Mouse (Mus musculus) forebrain, embryonic 14.5 days (tissue): ENCODE measurements around the gene Qrich2. TPM values are rescaled to one million over a fixed set of nuclear protein-coding genes. Genes with fewer than 3 reads are reported as not detected.
A peak's percentile ranks its signal among the peaks of the same experiment; 100 is the strongest.

ENCODE experiments used
- ATAC-seq: fragments of 200-750 bp; cut with Nextera tagmentation; 2 replicates; pipeline ENCODE4 v1.8.0; 2017; ENCODE audit warnings: mild to moderate bottlenecking, moderate library complexity
- DNase-seq: peaks from one replicate; pipeline ENCODE4 v3.0.0-alpha.2; 2015; ENCODE audit warnings: low spot score
- H3K27ac ChIP-seq: fragments of 300-500 bp; sonication (generic); 2 replicates; pipeline ENCODE4 v1.5.1; 2014; ENCODE audit warnings: low read depth, mild to moderate bottlenecking, control low read depth, low read length, moderate library complexity
- H3K27me3 ChIP-seq: fragments of 300-500 bp; sonication (generic); replicated peaks from 2 replicates; pipeline ENCODE4 v1.6.1; 2014; ENCODE audit warnings: low read length, control low read depth, mixed read lengths; ENCODE audit not compliant: control insufficient read depth, insufficient read depth
- H3K36me3 ChIP-seq: fragments of 300-500 bp; sonication (generic); 2 replicates; pipeline ENCODE4 v1.6.1; 2014; ENCODE audit warnings: low read length, control low read depth; ENCODE audit not compliant: control insufficient read depth, insufficient read depth
- H3K4me1 ChIP-seq: fragments of 300-500 bp; sonication (generic); 2 replicates; pipeline ENCODE4 v1.6.1; 2014; ENCODE audit warnings: antibody characterized with exemption, low read length, control low read depth; ENCODE audit not compliant: control insufficient read depth, insufficient read depth
- H3K4me2 ChIP-seq: fragments of 300-500 bp; sonication (generic); 2 replicates; pipeline ENCODE4 v1.6.1; 2014; ENCODE audit warnings: mild to moderate bottlenecking, control low read depth, low read length
- H3K4me3 ChIP-seq: fragments of 300-500 bp; sonication (generic); 2 replicates; pipeline ENCODE4 v1.5.1; 2014; ENCODE audit warnings: low read depth, low read length, control low read depth
- H3K9ac ChIP-seq: fragments of 300-500 bp; sonication (generic); 2 replicates; pipeline ENCODE4 v1.6.1; 2014; ENCODE audit warnings: mild to moderate bottlenecking, low read length, control low read depth, moderate library complexity
- H3K9me3 ChIP-seq: fragments of 300-500 bp; sonication (generic); replicated peaks from 2 replicates; pipeline ENCODE4 v1.6.1; 2016; ENCODE audit warnings: low read length, control low read depth, mixed read lengths; ENCODE audit not compliant: control insufficient read depth
- WGBS: fragments of 180-500 bp; shearing (Covaris S2); extraction: QIAGEN DNeasy Blood & Tissue Kit; methylation state at CpG from one replicate; pipeline ENCODE4 v1.1.7; 2014; 5-methylcytosine and 5-hydroxymethylcytosine counted together
- polyA plus RNA-seq: library from polyadenylated mRNA; unstranded; fragments of >200 nt; fragmentation: Nextera tagmentation; extraction: Ambion mirVana; gene quantifications from 2 replicates; pipeline ENCODE4 v1.2.1, GENCODE M21; 2014

Gene Qrich2
- polyA plus RNA-seq, result not detected in 2 replicates

- Histone ChIP-seq H3K27ac (no peak within 1 kb of the TSS), H3K9ac (no peak within 1 kb of the TSS), H3K4me3 (no peak within 1 kb of the TSS), H3K36me3 (peaks cover 17% of the 10 kb centered on the region), H3K4me1 (no peaks in the 10 kb centered on the region), H3K4me2 (no peak within 1 kb of the TSS), H3K9me3 (no peaks in the 10 kb centered on the region), H3K27me3 (no peaks in the 10 kb centered on the region)
- DNase-seq (no peak), ATAC-seq (no peak)
- WGBS, result 71% methylated on average over 20 of the region's 20 CpGs
These were observed at the start of gene Qrich2 for GRCm38 (mm10) chr11:116466141-116466540. Gene Qrich2 (minus strand): TSS chr11:116466241.

- Histone ChIP-seq H3K9ac (no peak overlapping the region), H3K27ac (no peak overlapping the region), H3K9me3 (no peaks in the 10 kb centered on the region), H3K4me3 (no peak overlapping the region), H3K27me3 (no peaks in the 10 kb centered on the region), H3K4me2 (peak overlapping the region; percentile 33), H3K4me1 (no peaks in the 10 kb centered on the region), H3K36me3 (no peaks in the 10 kb centered on the region)
- 12% methylated on average over 24 of the region's 24 CpGs for WGBS
- ATAC-seq, result no peak
- DNase-seq, result no peak
These were observed 49.4 kb upstream of the Qrich2 start for GRCm38 (mm10) chr11:116515330-116516020.

GRCm38 (mm10) chr11:116513531-116514038 is 47.5 kb upstream of the Qrich2 start:
- DNase-seq (no peak), ATAC-seq (no peak)
- no peaks in the 10 kb centered on the region for H3K4me1 ChIP-seq
- WGBS, result 78% methylated on average over 4 of the region's 4 CpGs
- H3K9me3 ChIP-seq, result no peaks in the 10 kb centered on the region
- no peak overlapping the region for H3K4me3 ChIP-seq
- no peak overlapping the region for H3K4me2 ChIP-seq
- H3K9ac ChIP-seq, result no peak overlapping the region
- H3K36me3 ChIP-seq, result no peaks in the 10 kb centered on the region
- H3K27me3 ChIP-seq, result no peaks in the 10 kb centered on the region
- H3K27ac ChIP-seq, result no peak overlapping the region

GRCm38 (mm10) chr11:116512987-116513386 is 46.9 kb upstream of the Qrich2 start:
- Histone ChIP-seq H3K36me3 (no peaks in the 10 kb centered on the region), H3K4me3 (no peak overlapping the region), H3K9me3 (no peaks in the 10 kb centered on the region), H3K4me1 (no peaks in the 10 kb centered on the region), H3K9ac (no peak overlapping the region), H3K27me3 (no peaks in the 10 kb centered on the region), H3K27ac (no peak overlapping the region), H3K4me2 (no peak overlapping the region)
- ATAC-seq (no peak), DNase-seq (no peak)
- WGBS, result 83% methylated on average over 6 of the region's 6 CpGs

GRCm38 (mm10) chr11:116512154-116512553 is 46.1 kb upstream of the Qrich2 start:
- DNase-seq (no peak), ATAC-seq (no peak)
- H3K4me1 ChIP-seq, result no peaks in the 10 kb centered on the region
- WGBS, result 96% methylated on average over 7 of the region's 7 CpGs
- no peaks in the 10 kb centered on the region for H3K36me3 ChIP-seq
- H3K4me2 ChIP-seq, result no peak overlapping the region
- no peaks in the 10 kb centered on the region for H3K27me3 ChIP-seq
- no peak overlapping the region for H3K9ac ChIP-seq
- H3K27ac ChIP-seq, result no peak overlapping the region
- H3K4me3 ChIP-seq, result no peak overlapping the region
- H3K9me3 ChIP-seq, result no peaks in the 10 kb centered on the region

- 76% methylated on average over 7 of the region's 7 CpGs for WGBS
- no peaks in the 10 kb centered on the region for H3K4me1 ChIP-seq
- no peak for ATAC-seq
These were observed 45.3 kb upstream of the Qrich2 start for GRCm38 (mm10) chr11:116511301-116511868.

GRCm38 (mm10) chr11:116508689-116509088 is 42.6 kb upstream of the Qrich2 start:
- Histone ChIP-seq H3K27ac (no peak overlapping the region), H3K9ac (no peak overlapping the region), H3K36me3 (no peaks in the 10 kb centered on the region), H3K4me3 (no peak overlapping the region), H3K27me3 (no peaks in the 10 kb centered on the region), H3K4me1 (no peaks in the 10 kb centered on the region), H3K4me2 (no peak overlapping the region), H3K9me3 (no peaks in the 10 kb centered on the region)
- no peak for ATAC-seq
- DNase-seq, result no peak
- 75% methylated on average over 2 of the region's 2 CpGs for WGBS

More at GRCm38 (mm10) chr11:116511301-116511868, 45.3 kb upstream of the Qrich2 start:
- Histone ChIP-seq H3K27ac (no peak overlapping the region), H3K4me2 (no peak overlapping the region), H3K9me3 (no peaks in the 10 kb centered on the region), H3K4me3 (no peak overlapping the region), H3K9ac (no peak overlapping the region), H3K36me3 (no peaks in the 10 kb centered on the region), H3K27me3 (no peaks in the 10 kb centered on the region)
- DNase-seq, result no peak

GRCm38 (mm10) chr11:116506151-116506875 is 40.3 kb upstream of the Qrich2 start:
- Histone ChIP-seq H3K4me3 (no peak overlapping the region), H3K4me1 (no peaks in the 10 kb centered on the region), H3K4me2 (no peak overlapping the region), H3K27me3 (no peaks in the 10 kb centered on the region), H3K36me3 (no peaks in the 10 kb centered on the region), H3K27ac (no peak overlapping the region), H3K9ac (no peak overlapping the region), H3K9me3 (no peaks in the 10 kb centered on the region)
- ATAC-seq (no peak), DNase-seq (no peak)
- 87% methylated on average over 17 of the region's 17 CpGs for WGBS

- WGBS, result 80% methylated on average over 5 of the region's 5 CpGs
- Histone ChIP-seq H3K36me3 (no peaks in the 10 kb centered on the region), H3K9me3 (no peaks in the 10 kb centered on the region), H3K27me3 (no peaks in the 10 kb centered on the region), H3K4me1 (no peaks in the 10 kb centered on the region), H3K9ac (no peak overlapping the region), H3K27ac (no peak overlapping the region), H3K4me2 (no peak overlapping the region), H3K4me3 (no peak overlapping the region)
- no peak for DNase-seq
- no peak for ATAC-seq
These were observed 39.5 kb upstream of the Qrich2 start for GRCm38 (mm10) chr11:116505573-116505972.
